Mouse (Mus musculus) embryonic facial prominence, embryonic 11.5 days (tissue): ENCODE measurements around the gene Plxnb1. TPM values are rescaled to one million over a fixed set of nuclear protein-coding genes. Genes with fewer than 3 reads are reported as not detected.

Experiments used
- ATAC-seq: fragments of 200-750 bp; cut with Nextera tagmentation; replicated peaks from 2 replicates; pipeline ENCODE4 v1.8.0; 2017; ENCODE audit warnings: low read depth; ENCODE audit not compliant: insufficient number of reproducible peaks, low FRiP score, low TSS enrichment
- DNase-seq: peaks from one replicate; pipeline ENCODE4 v3.0.0-alpha.2; 2015; ENCODE audit warnings: low spot score
- H3K27ac ChIP-seq: fragments of 300-500 bp; sonication (generic); replicated peaks from 2 replicates; pipeline ENCODE4 v1.5.1; 2014; ENCODE audit warnings: mild to moderate bottlenecking, low read depth, low read length, control low read depth
- H3K27me3 ChIP-seq: fragments of 300-500 bp; sonication (generic); 2 replicates; pipeline ENCODE4 v1.6.1; 2014; ENCODE audit warnings: mild to moderate bottlenecking, low read length, moderate library complexity, mixed read lengths; ENCODE audit not compliant: control insufficient read depth, insufficient read depth
- H3K36me3 ChIP-seq: fragments of 300-500 bp; sonication (generic); replicated peaks from 2 replicates; pipeline ENCODE4 v1.6.1; 2014; ENCODE audit warnings: low read depth, mild to moderate bottlenecking, low read length, moderate library complexity, mixed read lengths; ENCODE audit not compliant: control insufficient read depth, insufficient read depth
- H3K4me1 ChIP-seq: fragments of 300-500 bp; sonication (generic); 2 replicates; pipeline ENCODE4 v1.6.1; 2014; ENCODE audit warnings: low read length, mixed read lengths; ENCODE audit not compliant: control insufficient read depth, insufficient read depth
- H3K4me2 ChIP-seq: fragments of 300-500 bp; sonication (generic); 2 replicates; pipeline ENCODE4 v1.6.1; 2014; ENCODE audit warnings: low read depth, mild to moderate bottlenecking, control low read depth, low read length, moderate library complexity
- H3K4me3 ChIP-seq: fragments of 300-500 bp; sonication (generic); 2 replicates; pipeline ENCODE4 v1.5.1; 2014; ENCODE audit warnings: low read depth, low read length, control low read depth
- H3K9ac ChIP-seq: fragments of 300-500 bp; sonication (generic); replicated peaks from 2 replicates; pipeline ENCODE4 v1.6.1; 2014; ENCODE audit warnings: mild to moderate bottlenecking, control low read depth, low read length
- H3K9me3 ChIP-seq: fragments of 300-500 bp; sonication (generic); replicated peaks from 2 replicates; pipeline ENCODE4 v1.6.1; 2016; ENCODE audit warnings: mild to moderate bottlenecking, low read length, inconsistent platforms, mixed read lengths; ENCODE audit not compliant: control insufficient read depth
- WGBS: fragments of 180-500 bp; shearing (Covaris S2); extraction: QIAGEN DNeasy Blood & Tissue Kit; methylation state at CpG from one replicate; pipeline ENCODE4 v1.1.7; 2014; 5-methylcytosine and 5-hydroxymethylcytosine counted together
- polyA plus RNA-seq: library from polyadenylated mRNA; unstranded; fragments of >200 nt; fragmentation: Nextera tagmentation; extraction: Ambion mirVana; gene quantifications from 2 replicates; pipeline ENCODE4 v1.2.1, GENCODE M21; 2014

Plxnb1 gene
- polyA plus RNA-seq, 1 experiment from 2014 or later, result 9.6 TPM

- no peak overlapping the region for H3K4me2 ChIP-seq
- no peaks in the 10 kb centered on the region for H3K27me3 ChIP-seq
- peaks cover 25% of the 10 kb centered on the region for H3K36me3 ChIP-seq
- no peak for ATAC-seq
- no peaks in the 10 kb centered on the region for H3K9me3 ChIP-seq
- H3K27ac ChIP-seq, result no peak overlapping the region
- DNase-seq, result no peak
- no peaks in the 10 kb centered on the region for H3K4me1 ChIP-seq
- no peak overlapping the region for H3K4me3 ChIP-seq
- 94% methylated on average over 11 of the region's 11 CpGs for WGBS
- H3K9ac ChIP-seq, result no peak overlapping the region
Measured at GRCm38 (mm10) chr9:109110240-109110639, 15.1 kb downstream of the Plxnb1 start.

GRCm38 (mm10) chr9:109111101-109111500, 15.9 kb downstream of the Plxnb1 start:
- Histone ChIP-seq H3K4me2 (no peak overlapping the region), H3K4me3 (no peak overlapping the region), H3K36me3 (peaks cover 25% of the 10 kb centered on the region), H3K4me1 (no peaks in the 10 kb centered on the region), H3K9ac (no peak overlapping the region), H3K9me3 (no peaks in the 10 kb centered on the region), H3K27ac (no peak overlapping the region), H3K27me3 (no peaks in the 10 kb centered on the region)
- 88% methylated on average over 4 of the region's 4 CpGs for WGBS
- DNase-seq (no peak), ATAC-seq (no peak)

- H3K4me1 ChIP-seq, result no peaks in the 10 kb centered on the region
- no peak overlapping the region for H3K4me3 ChIP-seq
- ATAC-seq (no peak), DNase-seq (no peak)
- H3K27ac ChIP-seq, result no peak overlapping the region
- H3K9ac ChIP-seq, result no peak overlapping the region
- no peak overlapping the region for H3K4me2 ChIP-seq
- no peaks in the 10 kb centered on the region for H3K27me3 ChIP-seq
- WGBS, result 94% methylated on average over 9 of the region's 9 CpGs
- H3K9me3 ChIP-seq, result no peaks in the 10 kb centered on the region
- peaks cover 27% of the 10 kb centered on the region for H3K36me3 ChIP-seq
Measured at GRCm38 (mm10) chr9:109111591-109111990, 16.4 kb downstream of the Plxnb1 start.

- ATAC-seq, result no peak
Measured at GRCm38 (mm10) chr9:109113331-109113730, 18.1 kb downstream of the Plxnb1 start.

GRCm38 (mm10) chr9:109114276-109114675, 19.1 kb downstream of the Plxnb1 start:
- Histone ChIP-seq H3K27ac (no peak overlapping the region), H3K36me3 (peaks cover 33% of the 10 kb centered on the region), H3K4me2 (no peak overlapping the region), H3K27me3 (no peaks in the 10 kb centered on the region), H3K4me3 (no peak overlapping the region), H3K9me3 (no peaks in the 10 kb centered on the region), H3K9ac (no peak overlapping the region), H3K4me1 (no peaks in the 10 kb centered on the region)
- ATAC-seq (no peak), DNase-seq (no peak)
- 95% methylated on average over 11 of the region's 11 CpGs for WGBS

More at GRCm38 (mm10) chr9:109113331-109113730, 18.1 kb downstream of the Plxnb1 start:
- no peaks in the 10 kb centered on the region for H3K27me3 ChIP-seq
- H3K27ac ChIP-seq, result no peak overlapping the region
- WGBS, result 90% methylated on average over 8 of the region's 8 CpGs
- H3K4me1 ChIP-seq, result no peaks in the 10 kb centered on the region
- H3K36me3 ChIP-seq, result peaks cover 33% of the 10 kb centered on the region
- H3K9me3 ChIP-seq, result no peaks in the 10 kb centered on the region
- H3K4me2 ChIP-seq, result no peak overlapping the region
- H3K4me3 ChIP-seq, result no peak overlapping the region
- DNase-seq, result no peak
- H3K9ac ChIP-seq, result no peak overlapping the region

- DNase-seq (no peak), ATAC-seq (no peak)
- 81% methylated on average over 7 of the region's 7 CpGs for WGBS
- Histone ChIP-seq H3K27me3 (no peaks in the 10 kb centered on the region), H3K27ac (no peak overlapping the region), H3K36me3 (peaks cover 33% of the 10 kb centered on the region), H3K4me1 (no peaks in the 10 kb centered on the region), H3K9me3 (no peaks in the 10 kb centered on the region), H3K9ac (no peak overlapping the region), H3K4me2 (no peak overlapping the region), H3K4me3 (no peak overlapping the region)
Measured at GRCm38 (mm10) chr9:109114871-109115270, 19.7 kb downstream of the Plxnb1 start.

GRCm38 (mm10) chr9:109116205-109116604, 21.0 kb downstream of the Plxnb1 start:
- peaks cover 30% of the 10 kb centered on the region for H3K36me3 ChIP-seq

GRCm38 (mm10) chr9:109118106-109118505, 22.9 kb downstream of the Plxnb1 start:
- 86% methylated on average over 4 of the region's 4 CpGs for WGBS
- ATAC-seq, result no peak
- Histone ChIP-seq H3K9ac (no peak overlapping the region), H3K36me3 (peaks cover 18% of the 10 kb centered on the region), H3K4me3 (no peak overlapping the region), H3K4me1 (no peaks in the 10 kb centered on the region), H3K9me3 (no peaks in the 10 kb centered on the region), H3K27me3 (no peaks in the 10 kb centered on the region), H3K4me2 (no peak overlapping the region), H3K27ac (no peak overlapping the region)
- DNase-seq, result no peak

More at GRCm38 (mm10) chr9:109116205-109116604, 21.0 kb downstream of the Plxnb1 start:
- WGBS, result 94% methylated on average over 10 of the region's 10 CpGs
- H3K27ac ChIP-seq, result no peak overlapping the region
- no peak overlapping the region for H3K4me3 ChIP-seq
- H3K9ac ChIP-seq, result no peak overlapping the region
- H3K4me2 ChIP-seq, result no peak overlapping the region
- DNase-seq, result no peak
- no peaks in the 10 kb centered on the region for H3K27me3 ChIP-seq
- no peaks in the 10 kb centered on the region for H3K4me1 ChIP-seq
- H3K9me3 ChIP-seq, result no peaks in the 10 kb centered on the region
- no peak for ATAC-seq
